Mouse (Mus musculus) layer of hippocampus, postnatal 25 days (tissue): ENCODE measurements around the gene Kxd1. TPM values are rescaled to one million over a fixed set of nuclear protein-coding genes. Genes with fewer than 3 reads are reported as not detected.

ENCODE experiments used
- DNase-seq, 2 experiments: peaks; one replicate each; pipeline ENCODE4 v3.0.0; 2022; ENCODE audit warnings: mixed read lengths in 2 of 2, low spot score in 1 of 2; ENCODE audit errors: extremely low spot score in 1 of 2
- total RNA-seq, 2 experiments: library from RNA; stranded (reverse); gene quantifications; 2 replicates each; pipeline ENCODE4 v1.2.3; 2021

Gene Kxd1
- total RNA-seq, 2 experiments from 2014 or later, result 37.8 to 38.0 TPM

DNA sequence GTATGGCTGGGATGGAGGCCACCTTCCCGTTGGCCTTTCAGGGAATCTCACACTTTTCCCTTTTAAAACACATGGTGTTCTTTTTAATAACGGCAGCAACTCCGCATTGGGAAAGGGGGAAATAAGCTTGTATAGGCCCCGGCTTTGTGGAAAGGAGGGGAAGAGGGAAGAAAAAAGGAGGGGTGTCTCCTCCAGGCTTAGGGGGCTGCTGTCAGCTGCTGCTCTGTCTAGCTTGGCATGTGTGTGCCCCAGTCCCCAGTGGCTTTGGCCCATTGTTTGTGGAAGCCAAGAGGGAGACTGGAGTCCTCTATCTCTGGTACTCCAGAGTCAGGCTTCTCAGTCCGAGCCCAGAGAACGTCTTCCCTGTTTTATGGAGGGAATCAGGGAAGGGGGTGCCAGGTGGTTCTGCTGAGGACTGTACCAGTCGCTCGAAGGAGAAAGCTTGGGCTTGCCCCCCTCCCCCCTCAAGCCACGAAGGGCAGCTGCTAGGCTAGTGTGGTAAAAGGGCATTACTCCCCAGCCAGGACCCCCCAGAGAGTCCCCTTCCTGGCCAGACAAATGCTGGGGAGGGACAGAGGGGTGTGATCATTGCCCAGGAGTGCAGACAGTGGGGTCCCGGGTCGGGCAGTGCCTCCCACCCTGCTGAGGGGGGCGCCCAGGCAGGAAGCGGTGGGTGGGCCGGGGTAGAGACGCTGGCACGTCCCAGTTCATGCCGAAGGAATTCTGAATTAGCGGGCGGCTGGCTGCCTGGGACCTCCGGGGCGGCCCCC is 32.6 kb downstream of the Kxd1 start:
- no peak for DNase-seq

DNA sequence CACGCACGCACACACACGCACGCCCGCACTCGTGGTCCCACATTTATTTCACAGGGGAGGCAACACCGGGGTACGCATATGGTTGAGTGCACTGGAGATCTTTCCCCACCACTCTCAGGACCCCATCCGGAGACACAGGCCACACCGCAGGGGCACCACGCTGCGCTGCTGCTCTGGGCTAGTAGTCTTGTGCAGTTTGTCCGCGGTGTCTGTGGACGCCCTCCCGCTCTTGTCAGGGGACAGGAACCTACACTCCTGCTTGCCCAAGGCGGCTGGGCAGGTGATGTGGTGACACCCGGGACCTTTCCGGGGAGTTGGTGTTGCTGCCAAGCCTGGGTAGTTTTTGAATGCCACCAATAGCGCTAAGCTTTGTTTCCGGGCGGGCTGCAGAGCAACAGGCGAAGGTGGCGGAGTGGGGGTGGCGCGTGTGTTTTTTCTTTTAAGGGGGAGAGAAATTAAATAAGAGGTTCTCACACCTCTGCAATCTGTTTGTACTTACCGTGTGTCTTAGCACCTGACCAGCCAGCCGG is 33.3 kb downstream of the Kxd1 start:
- DNase-seq, result no peak

- DNase-seq, result no peak
These were observed 33.9 kb downstream of the Kxd1 start for GRCm38 (mm10) chr8:70493692-70494415.

- no peak for DNase-seq
These were observed 34.8 kb downstream of the Kxd1 start, which contains the start of gene Crlf1 for GRCm38 (mm10) chr8:70492664-70493640. Gene Crlf1, plus strand, starts transcription at chr8:70493158.

DNA sequence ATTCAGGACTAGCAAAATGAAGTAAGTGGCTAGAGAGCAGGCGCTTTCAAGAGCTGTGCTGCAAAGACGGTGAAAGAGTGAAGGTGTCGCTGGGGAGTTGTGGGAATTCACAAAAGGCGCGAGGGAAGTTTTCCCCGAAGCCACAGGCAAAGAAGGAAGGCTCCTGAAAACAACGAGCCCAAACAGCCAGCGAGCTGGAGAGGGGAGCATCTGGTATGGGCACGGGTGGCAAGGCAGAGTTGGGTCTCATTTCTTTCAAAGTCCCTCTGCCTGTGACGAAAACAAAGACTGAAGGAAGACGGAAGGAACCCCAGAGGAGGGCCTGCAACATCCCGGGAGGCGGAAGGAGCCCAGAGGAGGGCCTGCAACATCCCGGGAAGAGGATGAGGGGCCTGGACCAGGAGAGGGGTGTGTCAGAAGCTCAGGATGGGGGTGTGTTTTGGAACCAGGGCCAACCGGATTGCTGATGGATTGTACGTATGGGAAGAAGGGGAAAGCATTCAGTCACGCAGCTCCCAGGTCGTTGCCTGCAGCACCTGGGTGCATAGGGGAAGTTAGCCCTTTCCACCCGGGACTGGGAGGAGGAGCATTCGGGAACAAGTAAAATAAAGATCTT is 36.8 kb downstream of the Kxd1 start:
- DNase-seq, result no peak

- DNase-seq, result no peak
These were observed 37.5 kb downstream of the Kxd1 start for GRCm38 (mm10) chr8:70490061-70490879.

DNA sequence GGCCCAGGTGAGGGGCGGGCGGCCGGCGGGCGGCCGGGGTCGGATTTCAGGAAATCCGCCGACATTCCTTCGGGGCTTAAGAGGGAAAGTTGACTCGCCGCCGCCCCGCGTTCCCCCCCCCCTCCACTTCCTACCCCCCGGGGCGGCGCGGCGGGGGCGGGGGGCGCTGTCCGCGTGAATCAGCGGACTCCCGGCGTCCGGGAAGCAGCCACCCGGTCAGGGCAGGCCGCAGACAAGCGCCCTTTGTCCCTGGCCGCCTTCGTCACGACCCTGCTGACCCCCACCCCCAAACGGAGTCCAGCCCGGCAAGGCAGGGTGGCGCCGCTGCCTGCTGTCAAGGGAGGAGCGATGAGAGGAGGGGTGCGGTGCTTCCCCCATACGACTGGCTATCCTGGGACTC is 38.2 kb downstream of the Kxd1 start:
- no peak for DNase-seq

DNA sequence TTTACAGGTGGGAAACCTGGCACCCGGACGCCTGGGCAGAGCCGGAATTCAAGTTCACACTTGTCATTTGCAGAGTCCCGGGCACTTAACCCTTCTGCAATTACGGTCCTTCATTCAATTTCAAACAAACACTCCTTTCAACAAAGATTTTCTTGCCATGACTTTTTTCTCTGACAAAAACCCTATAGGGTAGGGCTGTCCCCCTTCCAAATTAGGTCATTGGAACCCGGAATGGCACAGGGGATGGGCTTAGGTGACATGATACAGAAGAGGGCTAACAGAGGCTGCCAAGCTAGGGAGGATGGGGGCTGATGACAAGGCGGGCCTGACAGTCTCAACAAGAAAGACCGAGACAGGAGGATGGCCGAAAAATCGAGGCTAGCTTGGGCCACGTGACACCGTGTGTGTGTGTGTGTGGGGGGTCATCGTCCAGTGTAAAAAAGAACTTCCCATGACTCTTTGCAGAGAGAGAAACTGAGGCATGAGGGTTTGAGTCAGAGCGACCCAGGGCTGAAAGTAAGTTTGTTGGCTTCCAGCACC is 38.8 kb downstream of the Kxd1 start:
- no peak for DNase-seq

DNA sequence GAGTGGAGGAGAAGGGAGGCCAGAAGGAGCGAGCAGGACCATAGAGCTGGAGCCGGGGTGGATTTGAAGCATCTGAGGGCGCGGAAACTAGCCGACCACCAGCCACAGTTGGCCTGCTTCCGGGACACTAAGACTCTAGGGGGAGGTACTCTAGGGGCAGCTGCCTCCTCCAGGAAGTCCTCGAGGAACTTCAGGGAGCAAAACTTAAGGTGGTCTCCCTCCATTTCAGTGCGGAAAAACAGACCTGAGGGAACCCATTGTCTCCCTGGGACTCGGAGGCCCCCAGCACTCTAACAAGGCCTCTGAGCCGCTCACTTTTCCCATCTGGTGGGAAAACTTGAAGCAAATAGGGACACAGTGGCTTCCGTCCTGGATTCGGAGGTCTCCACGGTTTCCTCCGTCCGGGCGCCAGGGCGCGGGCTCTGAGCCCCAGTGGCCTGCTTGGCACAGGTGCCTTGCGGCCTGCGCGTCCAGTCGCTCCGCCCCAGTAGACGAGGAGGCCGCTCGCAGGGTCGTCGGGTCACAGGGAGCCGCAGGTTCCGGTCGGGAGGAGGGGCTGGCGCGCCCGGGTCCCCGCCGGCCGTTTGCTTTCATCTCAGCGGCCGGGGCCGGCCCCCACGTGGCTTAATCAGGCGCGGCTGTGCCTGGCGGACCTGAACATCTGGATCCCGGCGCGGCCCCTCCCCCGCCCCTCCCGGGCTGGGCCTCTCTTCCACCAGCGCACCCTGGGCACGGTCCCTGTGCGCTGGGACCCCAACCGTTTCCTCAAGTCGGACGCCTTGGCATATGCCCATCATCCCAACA is 39.6 kb downstream of the Kxd1 start:
- DNase-seq, result no peak

GRCm38 (mm10) chr8:70486941-70487520 is 40.7 kb downstream of the Kxd1 start, which contains the start of gene Tmem59l:
Gene Tmem59l, minus strand, starts transcription at chr8:70487358.
- no peak for DNase-seq

- no peak for DNase-seq
These were observed 41.5 kb downstream of the Kxd1 start for GRCm38 (mm10) chr8:70486191-70486681.

GRCm38 (mm10) chr8:70482943-70483342 is 44.8 kb downstream of the Kxd1 start:
- no peak for DNase-seq

- no peak for DNase-seq
These were observed 45.8 kb downstream of the Kxd1 start for GRCm38 (mm10) chr8:70481908-70482307.

- DNase-seq, result no peak
These were observed 50.3 kb downstream of the Kxd1 start for GRCm38 (mm10) chr8:70477269-70477982.

GRCm38 (mm10) chr8:70476333-70477268 is 51.2 kb downstream of the Kxd1 start, which contains the start of gene Klhl26:
Gene Klhl26, minus strand, starts transcription at chr8:70476968.
- DNase-seq, result peak; percentile 68 to 74

GRCm38 (mm10) chr8:70471856-70472255 is 55.9 kb downstream of the Kxd1 start:
- no peak for DNase-seq
